Mouse (Mus musculus) left cerebral cortex, postnatal 25 days (tissue): Measurements from ENCODE around the gene Fsd2. TPM values are rescaled to one million over a fixed set of nuclear protein-coding genes. Genes with fewer than 3 reads are reported as not detected.

ENCODE experiments used
- DNase-seq, 2 experiments: peaks; one replicate each; pipeline ENCODE4 v3.0.0; 2022; ENCODE audit warnings: low spot score in 2 of 2, mixed read lengths in 1 of 2
- intact Hi-C: fragments of 180-260 bp; cut with DNase I; formaldehyde crosslinking; loops from one replicate; pipeline ENCODE4 v1.15.1; 2025
- total RNA-seq, 2 experiments: library from RNA; stranded (reverse); gene quantifications; 2 replicates each; pipeline ENCODE4 v1.2.3; 2021

Fsd2 gene
- total RNA-seq, 2 experiments from 2014 or later, result 0.16 TPM; not detected in 1

- DNase-seq, result no peak
- intact Hi-C loops, result loop anchor here (10.0 kb wide), 1 partner anchor 409 kb away; no protein-coding TSS in a partner anchor
Observed at GRCm38 (mm10) chr7:81573821-81574220, 7.1 kb upstream of the Fsd2 start.

DNA sequence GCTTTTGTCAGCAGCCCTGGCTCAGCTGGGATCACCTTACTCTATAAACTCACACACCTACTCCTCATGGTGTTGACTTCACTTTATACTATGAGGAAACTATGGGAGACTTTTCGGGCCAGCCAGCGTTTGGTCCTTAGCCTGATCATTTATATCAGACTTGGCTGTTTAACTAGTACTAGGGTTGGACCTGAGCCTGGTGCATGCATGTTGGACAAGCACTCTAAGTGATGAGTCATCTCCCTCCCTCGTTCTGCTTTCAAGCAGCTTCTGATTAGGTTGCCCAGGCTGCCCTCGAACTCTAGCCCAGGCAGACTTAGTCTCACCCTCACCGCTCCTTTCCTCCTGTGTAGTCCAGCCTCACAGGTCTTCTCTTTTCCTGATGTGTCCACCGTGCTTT lies 6.7 kb upstream of the Fsd2 start:
- intact Hi-C loops, result loop anchor here (10.0 kb wide), 1 partner anchor 409 kb away; no protein-coding TSS in a partner anchor

GRCm38 (mm10) chr7:81572610-81573268 lies 6.0 kb upstream of the Fsd2 start:
- intact Hi-C loops, result loop anchor here (10.0 kb wide), 1 partner anchor 408 kb away; no protein-coding TSS in a partner anchor
- no peak for DNase-seq

More for the DNA sequence above, 6.7 kb upstream of the Fsd2 start:
- peak in 1 of 2 experiments; percentile 32 for DNase-seq

DNA sequence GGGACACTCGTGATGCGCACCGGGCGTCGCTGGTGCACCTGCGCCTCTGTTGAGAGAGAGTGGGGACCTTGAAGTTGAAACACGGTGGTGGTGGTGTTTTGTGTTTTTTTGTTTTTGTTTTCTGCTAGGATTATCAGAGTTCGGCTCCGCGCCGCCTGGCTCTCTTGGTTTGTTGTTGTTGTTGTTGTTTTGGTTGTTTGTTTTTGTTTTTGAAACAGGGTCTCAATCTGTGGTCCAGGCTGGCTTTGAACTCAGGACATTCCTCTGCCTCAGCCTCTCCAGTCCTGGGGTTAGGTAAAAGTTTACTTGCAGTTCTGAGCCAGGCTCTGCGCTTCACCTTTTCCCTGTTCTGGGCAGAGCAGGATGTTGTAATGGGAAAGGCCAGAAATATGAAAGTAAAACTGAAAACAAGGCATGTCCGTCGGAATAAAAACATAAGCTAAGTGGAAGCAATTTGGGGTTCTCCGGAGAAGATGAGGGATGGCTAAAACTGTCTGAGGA lies 5.2 kb upstream of the Fsd2 start:
- intact Hi-C loops, result loop anchor here (2.0 to 10.0 kb wide), 5 partner anchors 49 to 407 kb away; partner anchors contain the start of genes Ap3b2, Cpeb1 and Rps17
- DNase-seq, result no peak

DNA sequence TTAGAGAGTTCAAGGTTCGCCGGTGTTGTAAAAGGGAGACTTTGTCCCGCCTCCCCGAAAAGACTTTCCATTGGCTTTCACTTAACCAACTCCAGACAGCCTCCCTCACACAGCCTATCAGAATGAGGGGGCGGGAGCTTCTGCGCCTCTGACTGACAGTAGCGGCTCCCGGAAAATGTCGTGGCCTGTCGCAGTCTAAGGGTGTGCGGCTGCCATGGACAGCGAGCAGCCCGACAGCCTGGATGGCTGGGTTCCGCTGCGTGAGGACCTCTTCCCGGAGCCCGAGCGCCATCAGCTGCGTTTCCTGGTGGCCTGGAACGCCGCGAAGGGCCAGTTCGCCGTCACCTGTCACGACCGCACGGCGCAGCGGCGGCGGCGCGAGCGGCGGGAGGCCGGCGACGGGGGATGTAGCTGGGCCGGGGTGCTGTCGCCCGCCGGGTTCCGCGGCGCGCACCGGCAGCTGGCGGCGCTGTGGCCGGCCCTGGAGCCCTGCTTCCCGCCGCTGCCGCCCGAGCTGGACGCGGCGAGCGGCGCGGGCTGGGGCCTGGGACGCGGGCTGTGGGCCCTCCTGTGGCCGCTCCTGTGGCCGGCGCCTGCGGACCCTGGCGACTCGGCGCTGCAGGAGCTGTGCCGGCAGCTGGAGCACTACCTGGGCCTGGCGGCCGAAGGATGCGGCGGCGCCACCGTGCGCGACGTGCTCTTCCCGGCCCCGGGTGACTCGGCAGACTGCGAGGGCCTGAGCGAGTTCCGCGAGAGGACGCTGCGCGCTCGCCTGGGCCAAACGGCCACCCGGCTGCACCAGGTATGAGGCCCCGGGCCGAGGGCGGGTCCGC lies 4.6 kb upstream of the Fsd2 start, which contains the start of gene Whamm:
Whamm (plus strand) TSS at position 159 of the 833 bp plus-strand sequence.
- intact Hi-C loops, result loop anchor here (2.0 to 10.0 kb wide), 5 partner anchors 49 to 407 kb away; partner anchors contain the start of genes Ap3b2, Cpeb1 and Rps17
- DNase-seq, result peak; percentile 93 to 97

DNA sequence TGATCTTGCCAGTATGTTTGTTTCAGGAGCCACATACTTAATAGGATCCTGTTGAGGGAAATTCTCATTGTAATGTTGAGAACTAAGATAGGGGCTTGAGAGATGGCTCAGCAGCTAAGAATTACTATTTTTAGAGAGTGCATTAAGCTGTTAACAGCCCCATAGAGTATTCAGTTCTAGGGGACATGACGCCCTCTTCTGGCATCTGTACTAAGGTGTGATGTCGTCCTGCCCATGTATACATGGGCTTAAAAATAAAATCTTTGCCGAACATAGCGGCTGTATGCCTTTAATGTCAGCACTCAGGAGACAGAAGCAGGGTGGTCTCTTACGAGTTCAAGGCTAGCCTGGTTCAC lies 4.0 kb upstream of the Fsd2 start:
- no peak for DNase-seq
- intact Hi-C loops, result loop anchor here (2.0 to 10.0 kb wide), 5 partner anchors 48 to 406 kb away; partner anchors contain the start of genes Ap3b2, Cpeb1 and Rps17

GRCm38 (mm10) chr7:81570271-81570670 lies 3.5 kb upstream of the Fsd2 start:
- intact Hi-C loops, result loop anchor here (2.0 to 10.0 kb wide), 5 partner anchors 47 to 405 kb away; partner anchors contain the start of genes Ap3b2, Cpeb1 and Rps17
- DNase-seq, result no peak

DNA sequence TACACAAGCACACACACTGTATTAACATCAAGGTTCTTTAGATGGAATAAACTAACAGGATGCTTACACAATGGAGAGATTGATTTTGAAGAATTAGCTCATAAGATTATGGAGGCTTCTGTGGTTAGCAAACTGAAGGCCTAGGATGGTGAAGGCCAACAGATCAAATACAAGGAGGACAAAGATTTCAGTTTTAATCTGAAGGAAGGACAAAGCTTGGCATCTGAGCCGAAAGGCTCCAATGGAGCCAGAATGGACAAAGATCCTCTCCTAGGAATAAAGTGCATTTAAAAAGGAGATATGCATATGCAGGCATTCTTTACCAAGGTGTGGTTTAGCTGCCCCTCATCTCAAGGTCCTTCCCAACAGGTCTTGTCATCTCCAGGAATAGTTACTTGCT lies 3.1 kb upstream of the Fsd2 start:
- no peak for DNase-seq
- intact Hi-C loops, result loop anchor here (2.0 to 10.0 kb wide), 5 partner anchors 47 to 405 kb away; partner anchors contain the start of genes Ap3b2, Cpeb1 and Rps17

- intact Hi-C loops, result no loop called here
- no peak for DNase-seq
Observed at GRCm38 (mm10) chr7:81567396-81567795, 652 bp upstream of the Fsd2 start.

- no peak for DNase-seq
- intact Hi-C loops, result no loop called here
Observed at GRCm38 (mm10) chr7:81566332-81566731, 412 bp downstream of the Fsd2 start.

DNA sequence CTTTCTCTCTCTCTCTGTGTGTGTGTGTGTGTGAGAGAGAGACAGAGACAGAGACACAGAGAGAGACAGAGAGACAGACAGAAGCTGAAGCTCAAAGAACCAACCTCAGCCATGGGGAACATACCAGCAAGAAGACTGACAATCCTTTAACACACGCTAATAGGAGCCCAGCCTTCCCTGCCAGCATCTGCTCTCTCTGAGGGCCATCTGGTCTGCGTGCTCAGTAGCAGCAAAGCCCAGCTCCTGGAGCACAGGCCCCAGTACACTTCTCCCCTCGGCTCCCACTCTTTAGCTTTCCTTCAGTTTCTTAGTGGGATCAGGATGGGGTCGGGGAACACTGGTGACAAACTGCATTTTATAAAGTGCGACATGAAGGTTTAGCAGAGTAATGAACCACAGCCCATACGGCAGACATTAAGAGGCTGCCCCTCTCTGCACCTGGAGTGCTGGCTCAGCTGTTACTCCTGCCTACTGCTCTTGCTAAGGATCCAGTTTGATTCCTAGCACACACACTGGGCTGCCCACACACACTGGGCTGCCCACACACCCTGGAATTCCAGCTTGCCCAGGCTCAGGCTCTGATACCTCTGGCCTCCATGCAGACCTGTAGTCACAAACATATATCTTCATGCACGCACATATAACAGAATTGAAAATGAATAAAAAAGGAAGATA lies 1.2 kb downstream of the Fsd2 start:
- intact Hi-C loops, result no loop called here

GRCm38 (mm10) chr7:81564766-81565165 lies 2.0 kb downstream of the Fsd2 start:
- intact Hi-C loops, result no loop called here
- no peak for DNase-seq

More for the DNA sequence above, 1.2 kb downstream of the Fsd2 start:
- peak; percentile 32 to 58 for DNase-seq

DNA sequence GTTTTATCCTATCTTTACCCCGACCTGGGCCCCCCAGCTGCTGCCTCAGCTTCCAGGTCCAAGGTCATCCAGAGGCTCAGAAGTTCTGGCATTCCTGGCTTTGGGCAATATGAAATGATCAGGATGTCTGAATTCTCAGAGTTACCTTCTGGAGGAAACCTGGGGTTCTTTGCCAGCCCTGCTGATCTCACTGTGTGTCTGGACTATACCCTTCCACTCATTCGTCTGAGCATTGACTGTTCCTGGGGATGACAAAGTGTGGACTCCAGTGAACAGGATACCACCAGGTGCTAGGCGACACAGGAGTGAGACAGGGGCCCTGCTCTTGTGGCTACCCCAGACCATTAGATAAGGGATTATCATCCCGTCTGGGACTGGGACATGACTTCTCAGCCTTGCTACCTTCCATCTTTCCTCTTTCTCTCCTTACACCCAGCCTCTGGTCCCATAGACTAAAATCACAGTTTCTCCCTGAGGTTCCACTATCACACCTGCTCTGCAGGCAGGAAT lies 3.2 kb downstream of the Fsd2 start:
- no peak for DNase-seq
- intact Hi-C loops, result no loop called here

GRCm38 (mm10) chr7:81561211-81561610 lies 5.5 kb downstream of the Fsd2 start:
- no peak for DNase-seq
- intact Hi-C loops, result no loop called here

- intact Hi-C loops, result no loop called here
- DNase-seq, result no peak
Observed at GRCm38 (mm10) chr7:81560101-81561049, 6.4 kb downstream of the Fsd2 start.

GRCm38 (mm10) chr7:81559231-81559980 lies 7.3 kb downstream of the Fsd2 start:
- intact Hi-C loops, result no loop called here
- DNase-seq, result no peak

DNA sequence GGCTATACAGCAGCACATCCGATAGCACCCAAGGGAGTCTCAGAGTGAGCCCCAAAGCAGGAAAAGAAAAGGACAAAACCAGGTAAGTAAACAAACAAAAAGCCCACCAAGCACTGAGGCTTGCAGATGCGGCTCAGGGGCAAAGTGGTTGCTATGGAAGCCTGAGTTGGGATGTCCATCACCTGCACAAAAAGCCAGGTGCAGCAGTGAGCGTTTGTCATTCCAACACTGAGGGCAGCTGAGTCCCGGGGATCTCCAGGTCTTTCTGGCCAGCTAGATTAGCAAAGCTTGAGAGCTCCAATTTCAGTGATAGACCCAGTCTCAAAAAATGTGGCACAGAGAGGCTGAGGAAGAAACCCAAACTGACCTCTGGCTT lies 8.8 kb downstream of the Fsd2 start:
- DNase-seq, result no peak
- intact Hi-C loops, result no loop called here
